Mouse (Mus musculus) lung, adult 2 months (tissue): ENCODE data around the gene Slc1a7. TPM values are rescaled to one million over a fixed set of nuclear protein-coding genes. Genes with fewer than 3 reads are reported as not detected.

ENCODE experiments used
- DNase-seq: peaks from one replicate; pipeline ENCODE4 v3.0.0; 2022
- H3K4me1 ChIP-seq: fragments of 200-500 bp; 2 replicates; pipeline ENCODE4 v1.6.1; 2011; ENCODE audit warnings: low read length; ENCODE audit not compliant: control insufficient read depth, insufficient read depth
- H3K4me3 ChIP-seq: fragments of 200-500 bp; replicated peaks from 2 replicates; pipeline ENCODE3; 2011; ENCODE audit warnings: low read depth, mild to moderate bottlenecking, control low read depth, low read length; ENCODE audit errors: extremely low read depth
- CTCF ChIP-seq: fragments of 200-500 bp; IDR thresholded peaks from 2 replicates; pipeline ENCODE4 v1.5.1; 2011; ENCODE audit warnings: mild to moderate bottlenecking, low read length, control low read depth; ENCODE audit not compliant: insufficient read depth
- POLR2A ChIP-seq: fragments of 200-500 bp; IDR thresholded peaks from 2 replicates; pipeline ENCODE4 v1.6.1; 2011; ENCODE audit warnings: low read depth, mild to moderate bottlenecking, control low read depth, low read length, borderline replicate concordance; ENCODE audit errors: extremely low read depth
- WGBS: fragments of 180-500 bp; shearing (Covaris S2); methylation state at CpG from one replicate; pipeline ENCODE4 v1.1.7; 2018; 5-methylcytosine and 5-hydroxymethylcytosine counted together
- polyA plus RNA-seq: library from polyadenylated mRNA; depleted of rRNA; stranded (reverse); fragments of >200 nt; gene quantifications from 2 replicates; pipeline ENCODE4 v1.2.3, GENCODE M21; 2012

The Slc1a7 gene
- polyA plus RNA-seq, 1 experiment: 0.39 TPM

- no peak for TF ChIP-seq POLR2A
- DNase-seq: no peak
- no peaks in the 10 kb centered on the region for H3K4me1 ChIP-seq
- H3K4me3 ChIP-seq: no peak overlapping the region
- WGBS: 63% methylated on average over 1 of the region's 1 CpGs
Measured at GRCm38 (mm10) chr4:107983717-107984116, 15.6 kb downstream of the Slc1a7 start.

DNA sequence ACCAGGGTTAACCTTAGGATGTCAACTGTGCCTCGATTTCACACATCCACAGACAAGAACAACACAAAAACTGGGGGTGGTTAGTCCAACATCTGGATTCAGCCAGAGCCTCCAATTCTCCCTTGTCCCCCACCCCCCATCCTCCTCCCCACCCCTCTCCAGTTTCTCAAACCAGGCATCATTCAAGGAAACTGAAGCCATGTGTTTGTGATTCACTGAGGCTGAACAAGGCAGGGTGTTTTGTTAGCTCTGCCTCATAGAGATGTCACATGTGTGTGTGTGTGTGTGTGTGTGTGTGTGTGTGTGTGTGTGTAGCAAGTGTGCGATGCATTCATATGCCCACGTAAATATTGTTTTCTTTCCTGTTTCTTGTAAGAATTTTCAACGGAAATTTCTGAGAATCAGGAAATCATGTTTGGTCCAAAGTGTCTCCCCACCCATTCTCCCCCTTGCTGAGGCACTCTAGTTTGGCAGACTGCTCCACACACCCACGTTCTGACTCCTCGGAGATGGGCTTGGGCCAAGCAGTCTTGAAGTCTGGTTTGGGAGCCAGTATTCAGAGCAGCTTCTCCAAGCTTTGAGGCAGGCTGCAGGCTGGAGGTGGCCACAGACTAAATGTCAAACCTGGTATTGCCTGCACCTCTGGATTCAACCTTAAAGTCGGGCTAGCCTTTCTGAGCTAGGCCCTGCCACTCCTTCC is 16.3 kb downstream of the Slc1a7 start:
- DNase-seq: peak; percentile 20
- Histone ChIP-seq H3K4me1 (no peaks in the 10 kb centered on the region), H3K4me3 (no peak overlapping the region)
- TF ChIP-seq POLR2A (no peak), CTCF (no peak)
- WGBS: 30% methylated on average over 7 of the region's 7 CpGs

DNA sequence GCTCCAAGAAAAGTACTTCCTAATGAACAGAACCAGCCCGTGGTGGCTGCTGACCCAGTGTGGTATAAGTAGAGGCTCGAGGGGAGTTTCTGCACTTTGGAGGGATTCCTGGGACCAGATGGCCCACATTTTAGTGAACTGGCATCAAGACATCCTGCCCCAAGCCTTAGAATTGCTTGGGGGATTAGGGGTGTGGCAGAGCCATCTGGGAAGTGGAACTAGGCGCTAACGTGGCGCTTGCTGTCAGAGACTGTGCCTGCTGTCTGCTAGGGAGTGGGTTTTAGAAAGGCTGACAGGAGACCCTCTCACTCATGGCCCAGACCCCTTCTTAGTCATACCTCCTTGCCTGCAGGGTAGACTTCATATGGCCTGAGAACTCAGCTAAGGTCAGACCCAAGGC is 17.7 kb downstream of the Slc1a7 start:
- no peaks in the 10 kb centered on the region for H3K4me1 ChIP-seq
- no peak for DNase-seq
- TF ChIP-seq POLR2A: no peak
- TF ChIP-seq CTCF: no peak
- 91% methylated on average over 5 of the region's 5 CpGs for WGBS
- no peak overlapping the region for H3K4me3 ChIP-seq

DNA sequence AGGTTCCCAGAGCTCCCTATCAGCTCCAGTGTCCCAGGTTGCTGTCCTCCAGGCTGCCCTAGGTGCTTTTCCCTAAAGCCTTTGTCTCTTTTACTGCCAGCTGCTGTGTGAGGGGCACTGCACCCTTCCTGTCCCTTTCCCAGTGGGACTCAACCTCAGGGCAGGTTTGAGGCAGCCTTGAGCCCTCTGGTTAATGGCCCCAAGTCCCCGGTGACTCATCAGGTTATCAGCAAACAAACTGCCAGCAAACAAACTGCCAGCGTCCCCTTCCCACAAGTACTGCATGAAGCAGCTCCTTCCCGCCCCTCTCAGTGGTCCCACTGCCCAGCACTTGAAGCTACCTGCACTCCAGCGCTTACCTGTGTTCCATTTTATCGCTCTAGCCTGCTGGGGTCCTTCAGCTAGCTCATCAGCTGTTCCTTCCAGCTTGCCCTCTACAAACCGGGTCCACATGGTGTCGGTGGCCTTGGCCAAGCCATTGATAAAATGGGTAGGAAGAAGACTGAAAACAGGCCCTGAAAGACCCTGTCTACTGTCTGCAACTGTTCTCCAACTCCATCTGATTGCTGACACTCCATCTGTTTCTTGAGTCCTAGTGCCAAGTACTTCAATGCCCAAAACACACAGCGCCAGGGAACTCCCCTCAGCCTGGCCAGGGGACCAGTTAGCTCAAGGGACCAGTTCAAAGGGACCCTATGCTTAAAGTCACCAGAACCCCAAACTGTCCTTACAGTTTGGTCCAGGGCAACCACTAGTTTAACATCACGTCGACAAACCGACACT is 18.4 kb downstream of the Slc1a7 start:
- no peak for DNase-seq
- TF ChIP-seq CTCF: no peak
- TF ChIP-seq POLR2A: no peak
- WGBS: 83% methylated on average over 11 of the region's 11 CpGs
- no peak overlapping the region for H3K4me3 ChIP-seq
- no peaks in the 10 kb centered on the region for H3K4me1 ChIP-seq

DNA sequence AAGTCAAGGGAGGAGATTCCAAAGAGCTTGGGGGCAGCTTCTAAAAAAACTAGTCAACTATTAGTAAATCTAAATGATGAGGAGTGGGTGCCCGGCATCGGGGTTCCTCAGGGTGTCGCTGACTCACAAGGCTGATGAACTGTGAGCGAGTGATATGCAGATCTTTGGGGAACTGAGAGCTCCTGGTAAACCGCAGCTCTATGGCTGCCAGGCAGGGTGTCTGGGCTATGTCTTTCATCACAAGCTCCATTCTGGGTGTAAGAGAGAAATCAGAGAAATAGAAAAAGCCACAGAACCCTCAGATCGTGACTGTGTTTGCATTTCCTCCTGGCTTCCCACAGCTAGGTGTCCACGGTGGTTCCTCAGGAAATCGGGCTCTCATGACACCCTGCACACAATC is 20.8 kb downstream of the Slc1a7 start:
- no peak for TF ChIP-seq CTCF
- TF ChIP-seq POLR2A: no peak
- H3K4me3 ChIP-seq: no peak overlapping the region
- 46% methylated on average over 8 of the region's 8 CpGs for WGBS
- no peak for DNase-seq
- no peaks in the 10 kb centered on the region for H3K4me1 ChIP-seq

GRCm38 (mm10) chr4:107990818-107991217 is 22.7 kb downstream of the Slc1a7 start:
- WGBS: 55% methylated on average over 5 of the region's 5 CpGs
- H3K4me3 ChIP-seq: no peak overlapping the region
- no peaks in the 10 kb centered on the region for H3K4me1 ChIP-seq
- TF ChIP-seq POLR2A: no peak
- no peak for TF ChIP-seq CTCF
- DNase-seq: no peak

- DNase-seq: no peak
- WGBS: 20% methylated on average over 6 of the region's 6 CpGs
- TF ChIP-seq CTCF: no peak
- TF ChIP-seq POLR2A: no peak
- no peaks in the 10 kb centered on the region for H3K4me1 ChIP-seq
- H3K4me3 ChIP-seq: no peak overlapping the region
Measured at GRCm38 (mm10) chr4:107991879-107992278, 23.7 kb downstream of the Slc1a7 start.

DNA sequence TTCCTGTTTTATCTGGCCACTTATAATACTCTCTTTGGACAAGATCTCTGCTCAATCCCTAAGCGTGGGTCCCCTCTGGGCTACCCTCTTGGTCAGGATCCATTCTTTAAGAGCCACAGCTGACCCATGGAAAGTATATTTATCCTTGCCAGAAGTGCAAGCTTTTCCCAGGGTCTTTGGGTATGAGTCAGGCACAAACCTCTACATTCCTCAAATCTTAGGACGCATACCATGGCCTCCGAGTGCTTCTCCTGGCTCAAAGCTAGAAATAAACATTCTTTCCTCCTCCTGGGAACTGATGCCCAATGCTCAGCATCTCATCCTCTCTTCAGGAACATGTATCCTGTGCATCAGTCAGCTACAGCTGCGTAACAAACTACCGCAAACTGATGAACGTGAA is 26.9 kb downstream of the Slc1a7 start:
- TF ChIP-seq POLR2A (no peak), CTCF (no peak)
- Histone ChIP-seq H3K4me1 (no peaks in the 10 kb centered on the region), H3K4me3 (no peak overlapping the region)
- no peak for DNase-seq
- 81% methylated on average over 6 of the region's 6 CpGs for WGBS

GRCm38 (mm10) chr4:107995727-107996126 is 27.6 kb downstream of the Slc1a7 start:
- WGBS: 84% methylated on average over 6 of the region's 6 CpGs
- no peak for DNase-seq
- Histone ChIP-seq H3K4me3 (no peak overlapping the region), H3K4me1 (no peaks in the 10 kb centered on the region)
- TF ChIP-seq POLR2A (no peak), CTCF (no peak)

DNA sequence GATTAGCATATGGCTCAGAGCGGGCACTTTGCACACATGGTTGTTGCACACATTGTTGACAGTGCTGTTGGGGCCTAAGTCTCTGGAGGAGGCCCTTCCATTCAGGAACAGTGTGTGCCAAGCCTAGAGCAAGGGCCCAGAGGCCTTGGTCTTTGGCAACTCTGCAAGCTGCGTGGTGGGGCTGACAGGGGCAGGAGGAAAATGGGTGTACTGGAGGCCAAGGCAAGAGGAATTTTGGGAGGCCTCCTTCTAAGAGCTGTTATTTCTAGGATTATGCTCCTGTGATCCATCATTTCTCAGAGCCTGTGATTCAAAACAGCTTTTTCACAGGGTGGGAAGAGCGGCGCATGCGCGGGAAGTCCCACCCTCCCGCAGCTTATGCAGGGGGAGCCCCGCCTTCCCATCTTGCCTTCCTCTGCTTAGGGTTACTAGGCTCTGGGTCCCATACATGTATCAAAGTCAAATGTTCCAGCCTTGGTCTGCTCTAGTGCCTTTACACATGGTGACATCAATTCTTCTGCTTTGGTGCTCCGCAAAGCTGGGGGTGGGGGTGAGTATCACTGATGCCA is 28.4 kb downstream of the Slc1a7 start:
- 91% methylated on average over 9 of the region's 9 CpGs for WGBS
- TF ChIP-seq CTCF: no peak
- TF ChIP-seq POLR2A: no peak
- no peak for DNase-seq

More for the DNA sequence above, 28.4 kb downstream of the Slc1a7 start:
- Histone ChIP-seq H3K4me3 (no peak overlapping the region), H3K4me1 (no peaks in the 10 kb centered on the region)
